Mouse (Mus musculus) E14TG2a.4 (cell line): ENCODE data around the gene Bptf.

ENCODE experiments used
- CTCF ChIP-seq: conservative IDR thresholded peaks from 2 replicates; pipeline ENCODE4 v1.5.1; 2014; ENCODE audit warnings: low read length
- POU5F1 ChIP-seq: IDR thresholded peaks from 2 replicates; pipeline ENCODE4 v1.6.1; 2014; ENCODE audit warnings: low read length, borderline replicate concordance

DNA sequence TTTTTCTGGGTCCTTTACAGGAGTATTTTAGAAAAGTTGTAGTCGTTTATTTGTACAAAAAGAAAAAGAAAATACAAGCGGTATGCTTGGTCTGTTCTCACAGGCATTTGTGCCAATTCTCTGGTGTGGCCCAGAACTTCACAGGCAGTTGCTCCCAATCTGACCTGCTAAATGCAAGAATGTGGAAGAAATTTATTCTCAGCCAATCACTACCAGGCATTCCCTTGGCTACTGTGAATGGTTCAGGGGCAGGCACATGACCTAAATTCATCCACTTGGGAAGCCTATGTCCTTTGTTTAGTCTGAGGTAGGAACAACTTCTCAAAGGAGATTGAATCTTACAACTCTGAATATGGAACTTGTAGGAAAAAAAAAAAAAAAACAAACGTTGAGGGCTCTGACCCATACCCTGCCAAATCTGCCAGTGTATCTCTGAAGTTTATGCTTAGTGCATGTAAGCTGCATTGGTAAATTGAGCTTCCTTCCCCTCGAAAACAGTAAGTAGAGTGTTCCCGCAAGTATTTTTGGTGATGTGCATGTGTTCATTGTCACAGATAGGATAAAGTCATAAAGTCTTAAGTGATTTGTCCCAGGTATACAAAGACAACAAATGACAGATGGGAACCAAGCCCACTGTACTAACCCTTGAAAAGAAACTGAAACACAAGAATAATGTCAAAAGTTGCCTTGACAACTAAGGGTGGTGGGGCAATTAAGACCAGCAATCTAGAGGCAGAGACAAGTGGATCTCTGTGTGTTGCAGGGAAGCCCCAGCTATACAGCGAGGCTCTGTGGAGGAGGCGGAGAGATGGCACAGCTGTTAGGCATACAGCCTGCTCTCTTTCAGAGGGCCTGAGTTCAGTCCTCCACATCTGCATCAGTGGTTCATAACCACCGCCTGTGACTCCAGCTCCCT lies 129.9 kb downstream of the Bptf start:
- TF ChIP-seq CTCF: no peak
- no peak for TF ChIP-seq POU5F1
